Mouse (Mus musculus) cerebellum, adult 11-12 months (tissue): ENCODE data around the gene Rplp1.

Source experiments
- DNase-seq: peaks from one replicate; pipeline ENCODE4 v3.0.0; 2022

The Rplp1 gene

GRCm38 (mm10) chr9:61914203-61914916 is at the start of gene Rplp1:
Rplp1 (minus strand) TSS chr9:61914542.
- peak; percentile 96 for DNase-seq

DNA sequence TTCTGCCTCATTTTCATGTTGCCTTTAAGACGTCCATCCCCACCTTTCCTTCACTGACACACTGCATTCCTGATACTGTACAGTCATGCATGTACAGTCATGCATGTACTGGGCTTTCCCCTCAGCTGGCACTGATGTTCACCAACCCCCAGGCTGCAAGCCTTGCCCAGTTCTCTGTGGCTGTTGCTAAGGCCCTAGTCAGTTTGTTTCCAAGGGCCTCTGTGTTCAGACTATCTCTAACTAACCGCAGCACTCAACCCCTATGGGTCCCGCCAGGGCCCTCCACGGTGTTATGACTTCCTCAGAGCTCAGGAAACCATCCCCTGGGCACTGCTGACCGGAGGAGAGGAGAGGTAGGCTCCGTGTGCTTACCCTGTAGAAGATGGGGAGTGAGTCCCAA is 49.0 kb upstream of the Rplp1 start:
- DNase-seq = no peak

DNA sequence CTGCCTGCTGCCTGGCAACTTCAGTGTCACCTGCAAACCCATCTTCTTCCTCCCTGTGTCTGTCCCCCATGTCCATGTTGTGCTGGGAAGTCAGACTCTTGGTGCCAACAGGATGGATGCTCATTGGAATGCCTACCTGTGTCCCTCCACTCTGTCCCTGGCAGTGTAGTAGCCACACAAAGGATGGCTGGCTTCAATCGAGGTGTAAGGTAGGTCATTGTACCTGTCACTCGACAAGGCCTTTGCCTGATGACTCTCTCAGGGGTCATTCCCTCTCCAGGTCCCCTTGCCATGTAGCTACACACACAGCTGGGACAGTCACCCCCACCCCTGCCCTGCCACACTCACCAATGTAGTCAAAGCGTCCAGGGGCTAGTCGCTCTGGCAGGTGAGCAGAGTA is 46.8 kb upstream of the Rplp1 start:
- no peak for DNase-seq

- DNase-seq = no peak
Measured at GRCm38 (mm10) chr9:61960753-61961152, 46.4 kb upstream of the Rplp1 start.

DNA sequence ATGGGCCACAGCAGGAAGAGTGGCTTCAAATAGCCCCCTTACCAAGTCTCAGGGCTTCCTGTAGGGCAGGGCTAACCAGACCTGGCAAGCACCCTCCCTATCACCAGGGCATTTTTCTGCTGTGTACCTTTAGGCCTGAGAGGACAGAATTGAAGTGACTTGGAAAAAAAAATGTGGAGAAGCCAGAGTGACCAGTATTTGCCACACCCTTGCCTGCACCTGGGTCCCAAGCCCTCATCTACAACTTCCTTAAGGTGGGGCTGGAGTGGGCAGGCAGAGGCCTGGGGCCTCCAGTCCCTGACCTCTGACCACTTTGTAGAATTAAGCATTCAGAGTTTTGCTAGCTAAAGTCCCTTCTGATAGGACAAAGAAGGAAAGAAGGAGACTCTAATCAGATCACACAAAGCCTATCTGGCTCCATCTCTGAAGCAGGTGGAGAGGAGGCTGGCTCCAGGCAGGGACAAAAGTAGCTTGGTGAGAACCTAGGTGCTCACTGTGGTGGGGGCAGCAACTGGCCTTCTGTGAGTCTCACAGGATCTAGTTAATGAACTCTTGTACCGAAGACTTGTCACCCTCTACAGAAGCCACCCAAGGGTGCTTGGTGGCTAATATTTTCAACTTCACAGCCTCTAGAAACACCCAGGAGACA is 45.7 kb upstream of the Rplp1 start:
- DNase-seq = no peak

DNA sequence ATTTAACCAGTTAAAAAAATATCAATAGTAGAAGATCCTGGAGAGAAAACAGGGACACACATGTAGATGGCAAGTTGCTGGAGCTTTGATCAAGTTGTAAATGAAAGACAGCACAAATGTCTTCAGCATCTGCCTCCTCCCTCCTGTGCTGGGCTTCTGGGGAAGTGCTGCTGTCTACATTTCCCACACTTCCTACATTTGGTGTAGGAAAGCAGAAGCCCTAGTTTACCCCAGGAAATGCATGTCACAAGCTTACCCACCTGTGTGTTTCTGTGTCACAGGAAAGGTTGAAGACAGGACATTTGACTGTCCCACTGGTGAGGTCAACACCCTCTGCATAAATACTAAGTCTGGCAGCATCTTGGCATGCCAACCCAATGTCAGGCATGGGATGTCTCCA is 40.4 kb upstream of the Rplp1 start:
- DNase-seq = no peak

DNA sequence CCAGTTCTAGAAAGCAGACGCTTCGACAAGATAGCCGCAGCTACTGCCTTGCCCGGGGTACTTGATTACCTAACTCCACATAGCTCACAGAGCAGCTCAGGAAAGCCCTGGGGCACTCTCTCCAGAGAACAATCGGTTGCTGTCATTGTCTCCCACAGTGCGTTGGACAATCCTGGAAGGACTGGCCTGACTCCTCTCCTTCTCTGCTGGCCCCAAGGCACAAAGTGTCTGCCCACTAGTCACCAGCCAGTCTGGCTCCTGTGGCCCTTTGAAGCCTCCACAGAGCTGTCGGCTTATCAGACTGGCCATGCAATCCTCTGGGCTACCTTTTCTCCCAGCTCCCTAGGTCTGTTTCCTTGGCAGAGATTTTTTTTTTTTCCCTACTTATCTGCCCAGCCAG is 37.9 kb upstream of the Rplp1 start:
- DNase-seq = no peak

- DNase-seq = peak; percentile 49
Measured at GRCm38 (mm10) chr9:61947402-61948346, 33.3 kb upstream of the Rplp1 start.

DNA sequence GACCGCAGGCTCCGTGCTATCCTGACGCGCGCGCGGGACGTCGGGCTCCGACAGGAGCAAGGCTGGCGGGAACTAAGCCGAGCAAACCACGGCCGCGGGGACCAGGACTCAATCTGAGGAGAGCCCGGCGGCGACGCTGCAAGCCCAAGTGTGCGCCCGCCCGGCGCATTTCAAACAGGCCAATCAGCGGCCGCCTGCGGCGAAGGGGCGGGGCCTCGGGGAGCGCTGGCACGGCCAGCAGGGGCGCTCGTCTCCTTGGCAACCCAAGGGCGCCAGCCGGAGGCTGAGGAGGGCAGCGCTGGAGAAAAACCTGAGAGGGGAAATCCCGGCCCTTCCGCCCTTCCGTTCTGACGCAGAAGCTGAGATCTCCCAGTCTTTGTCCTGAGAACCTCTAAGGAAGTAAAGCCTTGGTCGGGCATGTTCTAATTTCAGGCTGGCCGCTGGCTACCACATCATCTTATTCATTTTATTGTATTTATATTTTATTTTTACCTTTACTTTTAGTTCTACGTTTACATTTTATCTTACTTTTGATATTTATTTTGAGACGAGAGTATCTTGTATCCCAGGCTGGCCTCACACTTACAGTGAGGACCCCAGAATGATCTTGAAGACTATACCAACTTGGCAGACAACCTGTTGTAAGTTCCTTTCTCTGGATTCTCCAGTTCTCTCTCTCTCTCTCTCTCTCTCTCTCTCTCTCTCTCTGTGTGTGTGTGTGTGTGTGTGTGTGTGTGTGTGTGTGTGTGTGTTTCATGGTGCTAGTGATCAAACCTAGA is 32.5 kb upstream of the Rplp1 start, which contains the start of gene Kif23:
Gene Kif23, minus strand, starts transcription at position 152 of the 779 bp plus-strand sequence.
- peak; percentile 88 for DNase-seq

- peak; percentile 14 for DNase-seq
Measured at GRCm38 (mm10) chr9:61945973-61946611, 31.8 kb upstream of the Rplp1 start.

DNA sequence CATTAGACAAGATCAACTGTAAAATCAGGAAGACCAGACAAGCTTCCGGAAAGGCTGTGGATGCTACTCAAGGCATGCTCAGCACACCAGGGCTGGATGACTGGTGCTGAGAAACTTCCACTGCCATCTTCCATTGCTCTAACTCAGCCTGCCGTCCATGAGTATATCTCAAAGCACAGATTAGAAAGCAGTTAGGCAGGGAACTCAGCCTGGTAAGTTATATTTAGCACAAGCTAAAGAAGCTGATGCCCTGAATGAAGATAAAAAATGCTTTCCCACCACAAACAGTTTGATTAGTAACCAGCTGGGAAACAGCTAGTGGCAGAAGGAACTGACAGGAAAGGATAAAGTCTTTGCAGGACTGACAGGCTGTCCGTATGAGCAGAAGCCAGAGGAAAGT is 26.7 kb upstream of the Rplp1 start:
- no peak for DNase-seq

DNA sequence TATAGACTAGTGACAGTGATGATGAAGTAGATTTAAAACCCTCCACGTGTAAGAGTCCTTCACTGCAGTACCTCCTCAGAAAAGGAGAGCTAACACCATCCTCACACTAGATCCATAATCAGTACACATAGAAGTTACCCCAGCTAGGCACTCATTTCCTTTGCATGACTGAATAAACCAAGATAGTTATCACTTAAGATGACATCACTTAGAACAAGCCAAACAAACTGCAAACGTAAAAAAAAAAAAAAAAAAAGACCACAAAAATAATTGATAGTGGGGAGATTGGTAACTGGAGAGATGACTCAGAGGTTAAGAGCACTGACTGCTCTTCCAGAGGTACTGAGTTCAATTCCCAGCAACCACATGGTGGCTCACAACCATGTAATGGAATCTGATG is 19.0 kb upstream of the Rplp1 start:
- no peak for DNase-seq

GRCm38 (mm10) chr9:61932009-61932408 is 17.7 kb upstream of the Rplp1 start:
- DNase-seq = no peak

GRCm38 (mm10) chr9:61925086-61925660 is 10.8 kb upstream of the Rplp1 start:
- no peak for DNase-seq

DNA sequence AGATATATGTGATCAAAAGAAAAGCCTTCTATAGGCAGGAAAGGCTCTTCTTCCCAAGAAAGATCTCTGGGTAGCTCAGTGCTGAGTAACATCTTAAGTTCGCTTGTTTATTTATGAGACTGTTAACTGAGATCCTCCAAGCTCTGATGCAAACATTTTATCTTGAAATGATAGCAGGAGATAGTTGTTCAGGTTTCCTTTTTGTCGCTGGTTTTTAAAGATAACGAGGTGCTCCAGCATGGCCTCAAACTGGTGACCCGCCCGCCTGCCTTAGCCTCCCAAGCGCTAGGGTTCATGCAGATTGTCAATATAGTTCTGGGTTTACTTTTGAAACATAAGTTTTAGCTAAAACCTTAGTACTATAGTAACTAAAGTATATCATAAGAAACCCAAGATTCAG is 6.0 kb upstream of the Rplp1 start:
- no peak for DNase-seq

- no peak for DNase-seq
Measured at GRCm38 (mm10) chr9:61919464-61919863, 5.1 kb upstream of the Rplp1 start.

DNA sequence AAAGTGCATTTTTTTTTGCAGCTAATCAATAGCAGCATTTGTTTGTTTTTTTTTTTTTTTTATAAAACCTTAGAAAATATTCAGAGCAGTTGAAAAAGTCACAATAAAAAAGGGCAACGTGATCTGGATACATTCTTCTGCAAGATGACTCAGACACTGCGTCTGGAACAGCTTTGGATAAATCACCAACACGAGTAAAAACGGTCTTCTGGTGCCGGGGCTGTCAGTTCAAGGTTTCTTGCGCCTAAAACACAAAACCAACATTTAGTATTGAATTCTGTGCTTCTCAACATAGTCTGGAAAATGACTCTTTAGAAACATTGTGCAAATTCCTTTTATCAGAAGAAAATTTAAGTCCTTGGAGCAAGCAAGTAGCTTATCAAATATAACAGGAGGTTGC is 3.1 kb upstream of the Rplp1 start:
- DNase-seq = no peak

- DNase-seq = no peak
Measured at GRCm38 (mm10) chr9:61916986-61917385, 2.6 kb upstream of the Rplp1 start.

DNA sequence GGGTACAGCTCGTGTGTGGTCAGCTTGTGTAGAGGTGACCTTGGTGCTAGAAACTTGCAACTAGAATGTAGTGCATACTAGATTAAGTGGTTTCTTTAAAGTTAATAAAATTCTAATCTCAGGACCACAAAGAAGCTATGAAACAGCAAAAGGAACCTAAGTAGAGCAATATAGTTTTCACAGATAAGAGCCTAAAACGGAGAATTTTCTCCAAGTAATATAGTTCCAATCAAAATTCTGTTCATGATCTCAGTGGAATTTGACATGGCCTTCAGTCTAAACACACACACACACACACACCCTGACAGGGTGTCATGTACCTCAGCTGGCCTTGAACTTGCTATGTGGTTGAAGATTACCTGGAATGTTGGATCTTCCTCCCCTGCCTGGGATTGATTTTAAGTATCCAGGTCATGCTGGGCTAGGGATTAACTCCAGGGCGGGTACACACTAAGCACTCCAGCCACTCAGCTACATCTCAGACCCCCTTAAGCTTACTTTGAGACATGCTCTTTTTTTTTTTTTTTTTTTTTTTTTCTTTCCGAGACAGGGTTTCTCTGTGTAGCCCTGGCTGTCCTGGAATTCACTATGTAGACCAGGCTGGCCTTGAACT is 1.2 kb upstream of the Rplp1 start:
- no peak for DNase-seq

DNA sequence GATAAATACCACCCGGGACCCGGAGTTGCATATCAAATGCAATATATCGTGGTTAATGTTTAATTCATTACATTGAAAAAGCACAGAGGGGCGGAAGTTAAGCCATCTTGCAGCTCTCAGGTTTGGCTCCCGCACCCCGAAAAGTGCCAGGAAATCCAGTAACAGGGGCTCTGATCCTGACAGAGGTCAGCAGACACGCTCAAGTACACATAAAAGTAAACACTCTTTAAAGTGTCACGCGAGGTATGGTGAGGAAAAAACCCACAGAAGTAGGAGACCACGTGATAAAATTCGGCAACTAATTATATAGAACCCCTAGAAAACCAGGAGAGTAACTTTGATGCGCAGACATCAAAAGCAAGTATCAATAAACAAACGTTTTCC is 567 bp upstream of the Rplp1 start:
- DNase-seq = no peak
